Mouse (Mus musculus) monocyte, adult 59 days (primary cell): Measurements from ENCODE around the gene Aldh3b1. TPM values are rescaled to one million over a fixed set of nuclear protein-coding genes. Genes with fewer than 3 reads are reported as not detected.

Source experiments
- total RNA-seq, 2 experiments: library from RNA; stranded (reverse); gene quantifications; one replicate each; pipeline ENCODE4 v1.2.4; 2023

Gene Aldh3b1
- total RNA-seq: 10 to 100 TPM; 87.1 to 88.5 TPM

DNA sequence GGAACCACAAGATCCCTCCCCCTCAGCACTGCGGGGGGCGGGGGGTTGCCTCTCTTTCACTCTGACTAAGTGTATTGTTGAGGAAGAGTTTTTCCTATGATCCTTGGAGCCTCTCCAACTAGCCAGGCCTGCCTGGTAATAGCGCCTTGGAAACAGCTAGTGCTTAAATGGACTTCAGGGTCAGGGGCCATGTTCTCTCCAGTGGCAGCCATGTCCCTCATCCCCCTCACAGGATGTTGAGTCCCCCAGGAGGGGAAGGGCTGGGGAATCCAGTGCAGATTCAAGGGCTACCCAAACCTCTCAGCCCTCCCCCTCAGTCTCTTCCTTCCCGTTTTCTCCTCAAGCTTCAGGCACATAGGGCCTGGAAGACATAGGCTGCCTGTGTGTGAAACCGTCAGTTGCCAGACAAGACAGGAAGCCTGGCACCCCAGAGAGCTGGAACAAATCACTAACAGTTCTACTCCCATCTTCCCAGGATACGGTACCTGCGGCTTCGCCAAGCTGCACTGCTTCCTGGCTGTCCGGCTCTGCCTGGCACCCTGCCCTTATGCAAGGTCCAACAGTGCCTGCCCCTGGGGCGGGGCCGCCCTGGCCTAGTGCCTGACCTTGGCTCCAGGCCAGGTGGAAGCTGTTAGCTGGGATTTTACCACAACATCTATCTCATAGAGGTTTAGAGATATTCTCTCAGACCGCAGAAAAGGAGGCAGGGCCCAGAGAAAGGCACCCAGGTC is at the start of gene Aldh3b1:
Gene Aldh3b1 (minus strand): TSS at position 598 of the 731 bp plus-strand sequence.

DNA sequence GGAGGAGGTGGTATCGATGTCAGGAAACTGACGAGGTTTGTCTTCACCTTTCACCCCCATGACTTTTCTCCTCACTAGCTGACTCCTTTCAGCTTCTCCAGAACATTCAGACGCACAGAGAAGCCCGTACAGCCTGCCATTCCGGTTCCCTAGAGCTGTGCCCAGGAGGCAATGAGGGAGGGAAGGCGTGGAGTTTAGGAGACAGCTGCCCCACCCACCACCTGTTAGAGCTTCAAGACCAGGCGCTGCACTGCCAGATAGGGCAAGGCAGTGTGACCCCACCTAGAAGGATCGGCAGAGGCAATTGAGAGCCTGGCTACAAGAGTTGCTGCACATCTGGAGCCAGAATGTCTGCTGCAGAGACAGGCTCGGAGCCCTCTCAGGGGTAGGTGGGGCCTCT is 42.6 kb upstream of the Aldh3b1 start, which contains the start of gene Aldh3b2:
Gene Aldh3b2 (plus strand): TSS at position 100 of the 400 bp plus-strand sequence.

DNA sequence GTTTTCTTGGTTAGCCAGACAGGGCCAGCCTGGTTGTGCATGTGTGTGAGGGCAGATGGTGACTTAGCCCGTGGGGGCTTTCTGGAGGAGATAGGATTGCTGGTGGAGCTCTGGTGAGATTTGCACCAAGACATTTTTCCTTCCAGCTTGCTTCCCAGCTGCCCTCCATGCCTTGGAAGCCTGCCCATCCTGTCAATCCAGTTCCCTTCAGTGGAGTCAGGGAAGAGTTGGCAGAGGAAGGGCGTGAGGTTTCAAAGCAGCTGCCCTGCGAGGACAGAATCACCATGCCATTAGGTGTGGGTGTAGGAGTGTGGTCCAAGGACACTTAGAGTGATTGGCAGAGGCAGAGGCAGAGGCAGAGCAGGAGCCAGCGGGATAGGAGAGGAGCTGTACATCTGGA is 28.9 kb upstream of the Aldh3b1 start, which contains the start of gene Aldh3b3:
Gene Aldh3b3 (plus strand): TSS at position 176 of the 400 bp plus-strand sequence.

DNA sequence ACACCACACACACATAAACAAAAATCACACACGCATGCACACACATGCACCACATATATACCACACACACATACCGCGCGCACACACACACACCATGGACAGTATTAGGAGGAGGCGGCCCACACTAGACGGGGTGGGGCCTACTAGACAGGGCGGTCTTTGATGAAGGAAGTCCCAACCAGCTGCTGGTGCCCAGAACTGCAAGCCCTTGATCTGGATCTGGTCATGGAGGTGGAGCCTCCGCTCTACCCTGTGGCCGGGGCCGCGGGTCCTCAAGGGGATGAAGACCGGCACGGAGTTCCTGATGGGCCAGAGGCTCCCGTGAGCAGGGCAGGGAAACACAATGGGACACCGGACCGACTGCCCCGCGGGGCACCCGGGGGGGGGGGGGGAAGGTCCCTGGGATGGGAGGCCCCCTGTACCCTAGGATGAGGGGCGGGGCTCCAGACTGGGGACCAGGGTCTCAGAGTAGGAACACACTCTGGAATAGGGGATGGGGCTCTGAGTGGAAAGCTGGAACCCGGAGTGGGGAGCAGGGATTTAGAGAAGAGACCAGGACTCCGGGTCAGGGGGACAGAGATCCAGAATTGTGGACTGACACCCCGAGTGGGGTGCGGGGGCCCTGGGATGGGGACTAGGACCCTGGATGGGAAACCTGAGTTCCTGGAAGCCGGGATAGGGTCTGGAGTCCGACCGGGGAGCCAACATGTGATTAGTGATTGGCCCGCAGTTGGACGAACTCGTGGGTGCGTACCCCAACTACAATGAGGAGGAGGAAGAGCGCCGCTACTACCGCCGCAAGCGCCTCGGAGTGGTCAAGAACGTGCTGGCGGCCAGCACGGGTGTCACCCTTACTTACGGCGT is 5.7 kb upstream of the Aldh3b1 start, which contains the start of gene Unc93b1:
Gene Unc93b1 (plus strand): TSS at position 155 of the 864 bp plus-strand sequence.

DNA sequence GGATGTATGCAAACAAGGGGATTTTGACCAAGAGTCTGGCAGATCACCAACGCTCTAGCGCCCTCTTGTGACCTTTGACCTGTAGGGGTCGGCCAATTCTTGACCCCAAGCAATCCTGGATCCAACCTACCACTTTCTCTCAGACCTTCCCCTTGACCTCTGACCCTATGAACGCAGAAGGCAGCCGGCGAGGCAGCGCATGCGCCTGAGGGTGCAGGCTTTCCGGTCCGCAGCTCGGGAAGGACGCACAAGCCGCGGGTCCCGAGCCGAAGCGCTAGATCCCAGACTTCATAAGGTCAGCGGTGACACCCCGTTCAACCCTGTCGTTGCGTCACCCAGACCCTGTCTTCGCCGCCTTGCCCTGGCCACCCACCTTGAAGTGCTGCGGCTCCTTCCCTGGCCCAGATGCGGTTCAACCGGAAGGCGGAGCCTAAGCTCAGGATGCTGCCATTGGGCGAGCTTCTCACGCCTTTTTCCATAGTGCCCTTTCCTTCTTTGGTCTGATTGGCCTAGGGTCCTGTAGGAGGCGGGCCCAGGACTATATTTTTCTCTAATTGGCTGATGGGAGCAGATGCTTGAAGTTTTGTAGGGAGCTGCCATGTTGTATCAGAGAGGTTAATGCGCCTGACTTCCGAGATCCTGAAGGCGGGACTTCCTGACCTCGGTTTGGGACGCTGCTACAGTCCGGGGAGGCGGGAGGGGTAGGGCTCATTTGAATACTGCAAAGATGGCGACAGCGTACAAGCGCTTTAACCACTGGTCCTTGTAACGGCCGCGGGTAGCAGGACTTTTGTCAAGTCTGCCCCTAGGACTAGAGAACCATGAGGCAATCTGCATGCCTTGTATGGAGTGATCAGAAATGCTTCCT is 17.0 kb downstream of the Aldh3b1 start, which contains the start of gene Ndufs8:
Gene Ndufs8 (minus strand): TSS at position 438 of the 868 bp plus-strand sequence.

DNA sequence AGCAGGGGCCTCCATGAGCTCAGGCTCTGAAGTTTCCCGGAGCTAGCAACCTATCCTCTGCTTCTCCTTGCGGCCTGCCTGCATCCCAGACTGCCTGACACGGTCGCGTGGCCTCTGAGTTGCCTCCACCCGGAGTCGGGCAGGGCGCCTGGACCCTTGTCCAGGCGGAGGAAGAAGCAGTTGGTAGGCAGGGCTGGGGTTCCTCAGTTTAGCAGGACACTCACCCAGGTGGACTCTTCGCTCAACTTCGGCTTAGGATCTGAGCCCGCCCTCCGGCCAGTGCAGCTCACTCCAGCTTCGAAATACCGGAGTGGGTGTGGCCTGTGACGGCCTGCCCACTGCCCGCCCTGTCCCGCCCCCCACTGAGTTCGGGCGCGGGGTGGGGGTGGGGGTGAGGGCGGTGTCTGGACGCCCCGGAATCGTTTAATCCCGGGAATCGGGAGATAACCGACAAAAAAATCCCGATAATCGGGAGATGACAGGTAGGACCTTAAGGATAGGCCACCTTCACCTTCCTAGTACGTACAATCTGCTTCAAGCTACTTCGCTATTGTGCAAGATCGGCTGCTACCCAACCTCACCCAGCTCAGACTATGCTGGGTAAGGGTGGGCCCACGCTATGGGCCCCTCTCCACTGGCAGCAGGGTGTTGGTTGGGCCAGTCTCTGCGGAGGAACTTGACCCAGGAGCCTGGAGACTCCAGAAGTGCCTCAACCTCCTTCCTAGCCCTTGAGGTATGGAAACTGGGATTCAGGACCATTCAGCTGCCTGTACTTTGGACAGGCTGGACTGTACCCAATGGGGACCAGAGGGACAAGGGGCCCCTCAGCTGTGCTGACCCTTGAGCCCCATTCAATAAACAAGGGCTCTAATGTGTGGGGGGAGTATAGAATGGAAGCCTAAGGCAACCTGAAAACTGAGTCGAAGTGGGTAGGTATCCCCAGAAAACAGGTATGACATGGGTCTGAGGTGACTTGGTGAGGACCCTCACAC is 22.5 kb downstream of the Aldh3b1 start, which contains the start of gene Tcirg1:
Gene Tcirg1 (minus strand): TSS at position 339 of the 992 bp plus-strand sequence.

Other genes with a start within 250 kb of the Aldh3b1 start
- 10 to 100 TPM; 74.0 to 79.6 TPM for gene Lrp5, start 243.2 kb downstream of the Aldh3b1 start, total RNA-seq
- gene 1810055G02Rik, start 221.5 kb downstream of the Aldh3b1 start, total RNA-seq: 10 to 100 TPM in 1 of 2 experiments, 1 to 10 TPM in 1; 9.4 to 10.4 TPM
- 10 to 100 TPM; 80.3 to 96.8 TPM for gene Kmt5b, start 162.4 kb downstream of the Aldh3b1 start, total RNA-seq
- gene Chka, start 78.0 kb downstream of the Aldh3b1 start, total RNA-seq: 10 to 100 TPM; 72.2 to 84.5 TPM
- 100 to 1,000 TPM; 482 to 489 TPM for gene Tcirg1, start 22.7 kb downstream of the Aldh3b1 start, total RNA-seq
- gene Ndufs8, start 17.0 kb downstream of the Aldh3b1 start, total RNA-seq: 10 to 100 TPM; 86.9 to 96.9 TPM
- gene Unc93b1, start 5.4 kb upstream of the Aldh3b1 start, total RNA-seq: 100 to 1,000 TPM; 733 to 761 TPM
- gene Aldh3b3, start 28.8 kb upstream of the Aldh3b1 start, total RNA-seq: under 1 TPM; 0.33 to 0.52 TPM
- 1 to 10 TPM; 4.2 to 6.3 TPM for gene Aldh3b2, start 42.5 kb upstream of the Aldh3b1 start, total RNA-seq
- gene Acy3, start 56.8 kb upstream of the Aldh3b1 start, total RNA-seq: not detected
- gene Tbx10, start 62.9 kb upstream of the Aldh3b1 start, total RNA-seq: not detected
- gene Nudt8, start 70.8 kb upstream of the Aldh3b1 start, total RNA-seq: 10 to 100 TPM in 1 of 2 experiments, 1 to 10 TPM in 1; 8.0 to 14.1 TPM
- 1 to 10 TPM; 1.5 to 1.6 TPM for gene Gm49405, start 70.8 kb upstream of the Aldh3b1 start, total RNA-seq
- gene Doc2g, start 73.5 kb upstream of the Aldh3b1 start, total RNA-seq: 1 to 10 TPM; 2.5 to 4.8 TPM
- 10 to 100 TPM; 58.0 to 65.5 TPM for gene Ndufv1, start 83.0 kb upstream of the Aldh3b1 start, total RNA-seq
- gene Gstp1, start 108.2 kb upstream of the Aldh3b1 start, total RNA-seq: 100 to 1,000 TPM; 150 to 173 TPM
- gene Gstp2, start 116.2 kb upstream of the Aldh3b1 start, total RNA-seq: 10 to 100 TPM; 15.3 to 58.8 TPM
- gene Gstp3, start 129.8 kb upstream of the Aldh3b1 start, total RNA-seq: 1 to 10 TPM; 6.8 to 7.6 TPM
- not detected for gene Cabp2, start 151.8 kb upstream of the Aldh3b1 start, total RNA-seq
- gene Cdk2ap2, start 167.4 kb upstream of the Aldh3b1 start, total RNA-seq: 100 to 1,000 TPM; 250 to 306 TPM
- 100 to 1,000 TPM; 399 to 422 TPM for gene Pitpnm1, start 170.2 kb upstream of the Aldh3b1 start, total RNA-seq
- gene Aip, start 196.1 kb upstream of the Aldh3b1 start, total RNA-seq: 100 to 1,000 TPM; 105 to 131 TPM
- under 1 TPM; 0.31 to 0.43 TPM for gene Gpr152, start 210.0 kb upstream of the Aldh3b1 start, total RNA-seq
- gene Cabp4, start 214.2 kb upstream of the Aldh3b1 start, total RNA-seq: 10 to 100 TPM in 1 of 2 experiments, 1 to 10 TPM in 1; 5.6 to 10.1 TPM
- 100 to 1,000 TPM; 435 to 477 TPM for gene Coro1b, start 218.8 kb upstream of the Aldh3b1 start, total RNA-seq
- gene Ptprcap, start 223.8 kb upstream of the Aldh3b1 start, total RNA-seq: 10 to 100 TPM; 13.1 to 17.2 TPM
- 10 to 100 TPM; 41.7 to 47.8 TPM for gene Rps6kb2, start 233.5 kb upstream of the Aldh3b1 start, total RNA-seq
- 1 to 10 TPM; 5.7 to 6.3 TPM for gene Carns1, start 245.7 kb upstream of the Aldh3b1 start, total RNA-seq